Mouse (Mus musculus): ENCODE results near the gene Gpr61.

Gpr61 gene

DNA sequence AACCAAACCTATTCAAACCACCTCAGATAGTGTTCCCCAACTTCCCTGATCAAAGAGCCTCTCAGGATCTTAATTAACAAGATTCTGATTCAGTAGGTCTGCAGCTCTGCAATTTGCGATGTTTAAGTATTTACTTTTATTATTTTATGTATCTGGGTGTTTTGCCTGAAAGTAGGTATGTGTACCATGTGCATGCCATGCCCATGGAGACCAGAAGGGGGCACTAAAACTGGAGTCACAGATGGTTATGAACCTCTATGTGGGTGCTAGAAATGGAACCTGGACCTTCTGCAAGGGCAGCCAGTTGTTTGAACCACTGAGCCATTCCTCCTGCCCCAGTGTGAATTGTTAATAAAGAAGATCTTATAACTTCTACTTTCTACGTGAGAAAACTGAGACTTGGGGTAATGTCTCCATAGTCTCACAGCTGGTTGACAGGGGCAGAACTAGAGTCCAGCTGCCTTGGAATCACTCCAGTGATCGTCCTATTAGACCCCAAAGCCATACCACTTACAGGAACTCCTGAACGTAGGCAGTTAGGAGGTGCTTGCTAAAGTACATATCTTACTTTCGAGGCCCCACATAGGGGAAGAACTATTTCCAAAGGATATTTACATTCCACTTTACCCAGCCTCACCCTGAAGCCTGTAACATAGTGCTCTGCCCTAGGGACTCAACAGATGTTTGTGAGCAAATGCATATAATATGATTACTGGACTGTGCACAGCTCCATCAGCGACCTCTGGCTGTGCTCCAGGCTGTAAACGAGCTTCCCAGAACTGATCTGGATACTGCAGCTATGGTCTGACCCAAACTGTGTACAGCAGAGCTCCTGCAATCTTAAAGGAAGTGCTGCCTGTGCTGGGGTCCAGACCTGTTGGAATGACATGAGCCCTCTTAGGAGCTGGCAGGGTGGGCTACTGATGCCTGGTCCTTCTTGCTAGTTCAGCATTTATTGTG lies 24.4 kb upstream of the Gpr61 start:
- DNase-seq, result no peak

DNA sequence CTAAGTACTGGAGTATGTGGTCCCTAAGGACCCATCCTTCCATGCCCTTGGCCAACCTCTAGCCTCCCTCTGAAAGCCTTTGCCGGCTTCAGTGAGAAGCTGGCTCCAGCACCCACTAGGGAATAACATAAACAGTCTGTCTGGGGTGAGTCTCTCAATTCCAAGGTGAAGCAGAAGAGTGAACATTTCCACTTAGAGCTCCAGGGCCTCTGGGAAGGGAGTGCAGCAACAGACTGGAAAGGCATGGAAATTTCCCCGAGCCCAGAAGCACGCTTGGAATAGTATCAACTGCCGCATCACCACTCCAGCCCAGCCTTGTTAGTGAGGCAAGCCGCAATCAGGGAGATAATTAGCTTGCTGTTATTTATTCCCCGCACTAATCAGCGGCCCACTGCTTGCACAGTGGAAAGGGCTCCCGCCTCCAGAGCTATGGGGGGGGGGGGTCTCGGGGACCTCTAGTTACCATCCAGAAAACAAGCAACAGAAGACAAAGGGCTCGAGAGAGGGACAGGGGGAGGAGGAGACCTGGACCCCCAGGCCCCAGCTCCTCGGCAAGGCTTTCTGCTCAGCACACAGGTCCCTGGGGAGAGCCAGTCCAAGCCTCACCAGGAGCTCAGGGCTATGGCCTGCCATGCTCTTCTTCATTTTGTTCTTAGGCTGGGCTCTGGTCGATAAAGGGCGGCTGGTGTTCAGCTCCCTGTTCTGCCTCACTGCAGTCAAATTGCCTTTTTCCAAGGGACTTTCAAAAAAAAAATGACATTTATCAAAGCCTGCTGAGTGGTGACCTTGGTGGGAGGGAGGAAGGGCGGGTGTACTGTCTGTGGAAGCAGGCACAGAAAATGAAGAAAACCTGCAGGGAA lies 20.2 kb upstream of the Gpr61 start:
- peak; percentile 48 to 52 for DNase-seq

DNA sequence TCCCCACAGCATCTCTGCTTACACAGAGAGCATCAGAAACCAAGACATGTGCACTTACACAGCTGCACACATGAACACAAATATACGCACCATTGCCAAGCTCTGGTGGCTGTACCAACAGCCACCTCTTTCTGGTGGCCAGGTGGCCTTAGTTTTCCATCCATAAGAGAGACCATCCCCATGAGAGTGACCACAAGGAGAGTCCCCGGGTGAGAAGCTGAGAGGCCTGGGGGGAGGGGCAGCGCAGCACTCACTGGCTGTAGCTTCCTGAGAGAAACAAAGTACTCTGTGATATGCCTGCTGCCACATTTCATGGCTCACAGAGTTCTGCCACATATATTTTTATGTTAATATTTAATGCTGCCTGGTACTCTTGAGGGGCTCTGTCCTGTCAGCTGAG lies 14.5 kb upstream of the Gpr61 start:
- no peak for DNase-seq

DNA sequence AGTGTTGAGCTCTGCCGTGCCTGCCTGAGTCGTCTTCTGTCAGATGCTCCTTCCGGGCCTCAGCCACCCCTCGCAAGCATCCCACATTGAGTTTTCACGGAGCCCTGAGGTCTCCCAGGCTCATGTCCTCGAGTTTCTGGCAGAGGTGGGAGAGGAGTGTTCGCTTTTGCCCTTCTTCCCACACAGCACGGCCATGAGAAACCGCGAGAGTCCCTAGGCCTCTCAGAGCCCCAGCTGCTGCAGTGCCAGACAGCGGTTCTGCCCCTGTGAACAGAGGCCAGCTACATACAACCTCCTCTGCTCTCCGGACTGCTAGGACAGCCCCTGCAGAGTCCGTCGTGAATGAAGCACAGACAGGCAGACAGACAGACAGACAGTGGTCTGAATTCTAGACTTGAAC lies 12.8 kb upstream of the Gpr61 start:
- no peak for DNase-seq

DNA sequence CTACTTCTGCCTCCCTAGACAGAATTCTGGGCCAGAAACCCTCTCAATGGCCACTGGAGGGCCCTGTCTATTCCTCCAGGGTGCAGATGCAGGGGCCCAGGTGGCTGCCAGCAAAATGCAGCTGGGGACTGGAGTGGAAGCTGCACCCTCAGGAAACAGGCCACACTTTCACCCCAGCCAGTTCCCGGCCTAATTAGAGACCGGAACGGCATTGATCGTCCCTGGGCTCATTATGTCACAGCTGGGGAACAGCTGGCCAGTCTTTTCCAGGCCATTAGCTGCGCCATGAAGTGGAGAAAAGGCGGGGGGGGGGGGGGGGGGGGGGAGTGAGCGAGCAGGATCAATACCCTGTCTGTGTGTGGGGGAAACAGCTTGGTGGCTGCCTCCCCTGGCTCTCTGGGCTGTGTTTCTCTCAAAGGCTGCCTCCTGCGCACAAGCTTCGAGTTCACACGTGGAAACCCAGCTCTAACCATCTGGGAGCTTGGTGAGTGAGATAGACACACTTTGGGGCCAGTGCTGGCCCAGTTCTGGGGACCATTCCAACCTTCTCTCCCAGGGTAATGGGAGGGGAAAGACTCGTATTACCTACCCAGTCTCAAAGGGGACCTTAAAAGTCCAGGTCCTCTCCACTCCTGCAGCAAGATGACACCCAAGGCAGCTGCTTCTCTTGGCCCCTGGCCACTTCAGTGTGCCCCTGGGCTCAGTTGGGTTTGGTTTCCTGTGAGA lies 12.0 kb upstream of the Gpr61 start:
- DNase-seq, result no peak

DNA sequence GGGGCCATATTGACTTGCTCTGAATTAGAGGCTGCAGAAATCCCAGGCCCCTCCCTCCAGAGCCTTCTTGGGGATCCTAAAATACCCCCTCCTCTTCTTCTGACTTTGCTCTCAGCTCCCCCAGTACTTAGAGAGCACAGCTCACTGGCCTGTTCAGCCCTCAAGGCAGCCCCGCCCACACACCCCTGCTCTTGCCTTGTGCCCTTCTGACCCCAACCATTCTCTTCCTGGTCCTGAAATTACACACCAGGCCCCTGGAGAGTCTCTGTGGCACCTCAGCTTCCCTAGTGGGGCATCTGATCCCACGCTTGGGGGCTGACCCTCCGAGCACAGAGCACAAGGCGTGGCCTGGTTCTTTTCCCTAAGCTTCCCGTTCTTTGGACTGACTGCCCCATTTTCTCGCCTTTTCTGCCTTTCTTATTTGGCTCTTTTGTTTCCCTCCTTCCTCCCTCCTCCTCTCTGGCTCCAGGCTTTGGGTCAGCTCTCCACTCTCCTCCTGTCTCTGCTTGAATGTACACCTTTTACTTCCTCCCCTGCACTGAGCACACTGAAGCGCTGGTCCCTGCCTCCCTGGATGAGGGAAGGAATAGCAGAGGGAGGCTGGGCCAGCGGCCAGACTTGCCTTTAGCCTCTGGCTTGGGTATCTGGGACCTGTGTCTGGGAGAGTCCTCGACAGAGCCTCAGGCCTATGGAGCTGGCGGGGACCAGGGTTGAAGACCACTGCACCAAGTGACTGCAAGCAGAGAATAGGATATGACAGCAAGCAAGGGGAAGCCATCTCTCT lies 11.0 kb upstream of the Gpr61 start:
- no peak for DNase-seq

DNA sequence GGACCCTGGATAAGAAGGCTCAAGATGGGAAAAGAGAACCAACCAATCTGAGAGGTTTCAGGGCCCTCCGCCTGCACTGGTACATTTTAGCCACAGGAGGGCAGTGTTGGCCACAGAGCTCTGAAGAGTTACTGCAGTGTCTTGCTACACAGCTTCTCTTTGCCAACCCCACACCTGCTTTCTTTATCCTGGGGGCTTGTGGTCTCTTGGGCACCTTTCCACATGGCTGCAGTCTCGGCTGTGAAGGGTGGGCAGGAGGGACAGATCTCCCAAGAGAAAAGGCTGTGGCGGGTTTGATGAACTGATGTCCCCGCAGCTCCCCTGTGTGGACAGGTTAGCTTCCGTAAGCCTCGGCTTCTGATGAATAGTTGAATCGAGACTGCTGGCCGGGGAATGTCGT lies 10.1 kb upstream of the Gpr61 start:
- DNase-seq, result peak; percentile 82 to 88

DNA sequence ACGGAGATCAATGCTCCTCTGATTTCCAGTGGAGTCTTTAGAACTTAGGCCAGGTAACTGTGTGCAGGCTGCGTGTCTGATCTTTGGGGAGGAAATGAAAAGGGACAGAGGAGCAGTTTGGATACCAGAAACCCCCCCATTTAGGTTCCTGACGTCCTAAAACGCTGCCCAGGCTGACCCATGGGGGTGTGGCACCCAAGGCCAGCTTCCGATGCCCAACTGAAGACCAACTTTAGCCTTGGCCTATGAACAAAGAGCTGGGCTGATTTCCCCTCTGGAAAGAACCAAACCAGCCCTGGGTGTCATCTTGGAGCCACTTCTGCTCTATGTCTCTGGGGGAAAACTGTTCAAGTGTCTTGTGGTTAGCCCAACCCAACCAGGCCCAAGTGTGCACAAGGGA lies 9.4 kb upstream of the Gpr61 start:
- no peak for DNase-seq

DNA sequence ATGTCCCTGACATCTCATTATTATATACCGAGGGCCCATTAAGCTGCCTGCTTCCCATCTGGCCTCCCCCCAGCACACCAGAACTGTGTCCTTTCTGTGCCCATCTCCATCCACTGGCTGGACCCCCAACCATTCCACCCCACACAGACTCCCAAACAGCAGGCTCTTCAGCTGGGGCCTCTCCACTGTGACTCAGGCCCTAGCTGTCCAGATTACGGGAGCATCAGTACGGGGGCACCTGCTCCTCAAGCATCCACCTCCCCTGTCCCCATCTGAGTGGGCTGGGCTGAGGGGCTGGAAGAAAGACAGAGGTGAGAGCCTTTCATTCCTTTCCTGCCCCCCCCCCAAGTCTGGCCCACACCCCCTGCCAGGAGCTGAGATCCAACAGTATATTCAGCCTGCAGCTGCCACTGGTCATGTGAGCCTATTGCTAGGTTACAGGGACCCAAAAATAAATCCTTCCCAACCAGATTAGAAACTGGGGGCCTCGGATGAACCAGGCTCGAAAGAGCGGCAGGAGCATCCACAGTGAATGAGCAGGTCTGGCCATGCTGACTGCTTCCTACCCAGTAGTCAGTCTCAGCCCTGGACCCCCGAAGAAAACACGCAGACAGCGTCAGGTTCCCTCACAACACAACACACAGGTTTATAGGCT lies 3.8 kb upstream of the Gpr61 start:
- no peak for DNase-seq

DNA sequence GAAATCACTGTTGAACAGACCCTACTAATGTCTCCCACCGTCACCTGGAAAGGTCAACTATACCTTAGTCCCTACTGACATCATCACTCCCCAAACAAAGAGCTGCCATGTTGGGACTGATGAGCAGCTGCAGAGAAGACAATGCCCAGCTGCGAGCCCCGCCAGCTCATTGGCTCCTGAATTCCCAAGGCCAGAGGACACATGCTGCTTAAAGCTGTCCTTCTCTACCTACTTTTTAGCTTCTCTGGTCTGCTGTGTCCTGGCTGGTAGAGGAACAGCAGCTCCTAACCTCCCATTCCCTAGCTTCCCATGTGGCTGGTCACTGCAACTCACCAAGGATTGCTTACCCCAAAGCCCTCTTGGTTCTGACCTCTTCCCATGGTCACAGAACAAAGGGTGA lies 2.4 kb downstream of the Gpr61 start:
- no peak for DNase-seq

DNA sequence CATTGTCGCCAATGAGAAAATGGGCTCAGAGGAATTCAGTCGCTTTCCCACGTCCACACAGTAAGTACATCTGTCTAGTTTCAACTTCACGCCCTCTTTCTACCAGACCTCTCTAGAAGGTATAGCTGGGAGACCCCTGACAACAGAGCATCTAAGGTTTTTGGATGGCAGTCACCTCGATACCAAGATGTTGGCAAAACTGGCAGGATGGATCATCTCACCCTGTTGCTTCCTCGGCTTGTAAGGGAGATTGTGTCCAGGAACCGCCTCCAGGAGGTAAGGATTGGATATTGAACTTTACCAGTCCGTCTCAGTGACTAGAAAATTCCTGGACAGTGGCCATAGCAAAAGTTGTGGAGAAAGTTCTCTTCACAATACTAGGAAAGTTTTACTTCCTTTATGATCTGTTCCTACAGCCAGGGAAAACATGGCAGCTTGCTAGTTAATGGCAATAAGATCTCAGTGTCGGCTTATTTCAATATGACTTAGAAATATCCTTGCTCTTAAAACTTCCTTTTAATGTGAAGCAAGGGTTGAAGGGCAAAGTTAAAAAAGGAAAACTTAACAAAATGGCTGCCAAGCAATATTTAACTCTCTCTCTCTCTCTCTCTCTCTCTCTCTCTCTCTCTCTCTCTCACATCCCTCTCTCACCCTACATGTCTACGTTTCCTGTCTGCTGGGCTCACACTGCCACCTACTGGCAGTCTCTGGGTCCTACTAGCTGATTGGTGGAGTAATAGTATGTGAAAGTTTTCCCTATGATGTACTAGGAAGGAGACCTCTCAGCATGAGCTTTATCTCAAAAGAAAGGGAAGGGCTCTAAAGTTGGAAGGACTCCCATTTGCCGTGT lies 7.1 kb downstream of the Gpr61 start:
- peak; percentile 87 to 91 for DNase-seq

DNA sequence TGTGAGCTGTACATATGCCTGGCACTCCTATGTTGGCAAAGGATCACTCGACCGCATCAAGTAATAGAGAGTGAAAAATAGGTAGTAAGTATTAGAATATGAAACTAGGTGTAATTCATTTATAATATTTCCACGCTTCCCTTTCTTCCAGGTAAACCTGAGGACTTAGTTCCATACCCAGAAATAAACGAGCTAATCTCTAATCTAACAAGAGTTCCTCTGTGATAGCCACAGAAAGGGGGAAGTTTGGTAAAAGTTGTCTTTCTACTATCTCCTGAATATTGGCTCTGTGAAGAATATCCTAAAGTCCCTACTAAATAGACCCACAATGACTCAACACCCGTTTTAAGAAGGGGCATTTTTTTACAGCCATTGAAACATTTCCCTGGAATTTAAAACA lies 8.0 kb downstream of the Gpr61 start:
- DNase-seq, result no peak

DNA sequence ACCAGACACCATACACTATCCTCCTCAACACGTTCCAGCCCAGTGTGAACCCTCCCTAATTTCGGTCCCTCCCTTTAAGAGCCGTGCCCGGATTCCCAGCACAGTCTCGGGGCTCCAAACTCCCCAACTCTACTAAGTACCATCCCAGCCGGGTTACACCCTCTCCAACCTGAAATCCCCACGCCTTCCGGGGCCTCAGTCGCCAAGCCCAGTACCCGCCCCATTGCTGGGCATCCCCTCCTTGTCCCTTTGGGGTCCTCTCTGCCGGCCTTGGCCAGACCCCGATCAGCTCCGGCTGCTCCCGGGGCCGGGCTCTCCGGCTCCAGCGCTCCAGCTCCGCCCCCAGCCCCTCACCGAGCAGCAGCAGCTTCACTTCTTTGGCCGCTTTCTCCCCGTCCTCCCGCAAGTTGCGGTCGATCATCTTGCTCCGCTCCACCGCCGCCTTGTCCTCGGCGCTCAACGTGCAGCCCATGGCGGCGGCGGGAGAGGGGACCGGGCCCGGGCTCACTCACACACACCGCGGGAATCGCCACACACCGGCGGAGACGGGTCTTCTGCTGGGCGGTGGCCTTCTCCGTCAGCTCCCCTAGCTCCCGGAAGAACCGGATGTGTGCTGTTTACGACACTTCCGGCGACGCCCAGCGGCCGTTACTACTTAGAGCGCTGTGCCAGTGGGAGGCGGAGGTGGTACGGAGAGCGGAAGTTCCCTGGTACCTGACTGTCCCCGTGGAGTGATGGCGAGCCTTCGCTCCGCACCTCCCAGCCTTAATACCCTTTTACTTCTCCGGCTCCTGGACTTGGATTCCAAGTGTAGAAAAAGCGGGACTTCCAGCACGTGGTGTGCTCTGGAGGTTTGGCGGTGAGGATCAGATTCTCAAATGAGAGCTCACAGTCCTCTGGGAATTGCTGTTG lies 8.9 kb downstream of the Gpr61 start, which contains the start of gene Gnai3:
Gene Gnai3 (minus strand): TSS at position 613 of the 912 bp plus-strand sequence.
- peak; percentile 88 for DNase-seq

DNA sequence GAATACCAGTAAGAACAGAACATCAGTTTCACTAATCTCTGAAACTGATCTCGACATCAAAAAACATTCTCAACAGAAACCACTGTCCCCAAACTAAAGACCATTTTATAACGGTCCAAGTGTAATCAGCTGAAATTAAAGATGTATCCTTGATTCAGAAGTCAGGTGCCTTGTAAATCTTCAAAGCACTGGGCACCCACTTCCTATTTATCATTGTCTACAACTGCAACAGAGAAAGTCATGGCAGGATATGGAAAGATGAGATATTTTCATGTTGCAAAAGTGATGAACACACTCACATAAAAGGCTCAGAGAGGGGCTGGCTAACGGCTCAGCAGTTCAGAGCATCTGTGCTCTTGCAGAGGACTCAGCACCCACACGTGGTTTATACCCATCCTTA lies 13.9 kb downstream of the Gpr61 start:
- DNase-seq, result no peak

DNA sequence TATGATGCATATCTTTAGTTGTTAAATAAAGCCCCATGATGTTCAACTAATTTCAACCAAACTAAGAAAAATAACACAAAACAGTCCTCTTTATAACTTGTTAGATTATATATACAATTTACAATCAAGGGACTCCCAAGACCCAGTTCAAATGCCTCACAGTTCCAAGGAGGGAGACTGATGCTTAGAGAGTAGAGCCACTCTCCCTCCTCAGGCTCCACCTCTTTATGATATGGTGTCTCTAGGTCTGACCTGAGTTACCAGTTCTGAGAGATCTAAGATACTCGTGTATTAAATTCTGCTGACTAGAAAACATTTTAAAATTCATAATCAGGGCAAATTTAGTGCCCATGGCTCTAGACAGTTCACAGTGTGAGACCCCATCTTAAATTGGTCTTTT lies 15.6 kb downstream of the Gpr61 start:
- no peak for DNase-seq

DNA sequence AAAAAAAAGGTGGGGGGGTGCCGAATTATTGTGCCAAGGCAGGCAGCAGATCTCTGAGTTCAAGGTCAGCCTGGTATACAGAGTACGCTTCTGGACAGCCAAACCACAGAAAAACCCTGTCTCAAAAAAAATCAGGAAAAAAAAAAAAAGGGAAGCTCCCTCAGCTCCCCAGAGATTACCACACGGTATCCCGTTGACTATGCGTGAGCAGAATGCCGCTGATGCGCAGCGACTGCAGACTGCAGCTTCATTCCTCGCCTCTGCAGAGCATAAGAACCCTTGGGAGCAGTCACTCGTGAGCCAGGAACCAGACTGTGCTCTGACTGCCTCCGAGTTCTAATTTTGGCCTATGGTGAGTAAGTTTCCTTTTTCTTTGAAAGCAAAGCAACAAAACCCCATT lies 20.0 kb downstream of the Gpr61 start:
- no peak for DNase-seq

DNA sequence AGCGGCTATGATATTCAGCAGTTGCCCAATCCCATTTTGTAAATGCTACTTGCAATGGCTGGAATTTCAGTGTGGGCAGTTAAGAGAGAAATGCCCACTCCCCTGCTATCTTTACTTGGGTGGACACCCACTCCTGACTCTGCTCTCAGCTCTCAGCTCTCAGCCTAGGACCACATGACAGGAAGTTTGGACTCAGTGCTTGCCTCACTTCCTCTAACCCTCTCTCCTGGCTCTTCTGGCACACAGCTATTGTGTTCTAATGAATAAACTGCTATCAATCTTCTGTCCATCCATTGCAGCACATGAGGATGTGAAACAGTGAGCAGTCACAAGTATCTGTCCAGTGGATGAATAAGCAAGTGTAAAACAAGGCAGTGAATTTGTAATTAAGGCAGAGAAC lies 22.2 kb downstream of the Gpr61 start:
- no peak for DNase-seq

DNA sequence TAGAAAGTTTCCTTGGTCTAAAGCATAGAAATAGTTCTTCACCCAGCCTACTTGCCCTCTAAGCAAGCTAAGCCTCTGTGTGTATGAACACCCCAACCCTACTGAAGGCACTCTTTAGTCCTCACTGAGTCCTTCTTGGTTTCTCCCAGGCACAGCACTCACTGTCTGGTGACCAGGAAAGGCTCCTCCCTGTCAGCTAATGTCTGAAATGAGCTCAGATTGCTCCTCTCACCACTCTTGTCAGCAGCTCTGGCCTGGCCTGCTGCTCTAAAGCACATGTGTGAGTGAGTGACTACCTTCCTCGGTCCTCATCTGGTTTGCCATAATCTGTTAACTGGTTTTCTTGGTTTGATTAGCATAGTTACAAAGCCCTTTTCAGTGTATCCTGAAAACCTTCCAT lies 22.9 kb downstream of the Gpr61 start:
- no peak for DNase-seq

DNA sequence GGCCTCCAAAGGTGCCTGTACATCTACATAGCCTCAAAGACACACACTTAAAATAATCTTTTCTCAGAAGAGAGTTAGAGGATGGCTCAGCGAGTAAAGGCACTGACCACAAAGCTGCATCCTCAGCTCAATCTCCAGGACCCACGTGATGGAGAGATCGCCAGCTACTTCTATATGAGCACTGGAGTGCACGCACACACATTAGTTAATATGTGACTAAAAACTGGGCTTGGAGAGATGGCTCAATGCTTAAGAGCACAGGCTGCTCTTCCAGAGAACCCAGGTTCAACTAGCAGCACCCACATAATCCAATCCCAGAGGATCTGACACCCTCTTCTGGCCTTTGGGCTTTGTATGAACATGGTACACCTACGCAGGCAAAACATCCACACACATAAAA lies 23.5 kb downstream of the Gpr61 start:
- no peak for DNase-seq

DNA sequence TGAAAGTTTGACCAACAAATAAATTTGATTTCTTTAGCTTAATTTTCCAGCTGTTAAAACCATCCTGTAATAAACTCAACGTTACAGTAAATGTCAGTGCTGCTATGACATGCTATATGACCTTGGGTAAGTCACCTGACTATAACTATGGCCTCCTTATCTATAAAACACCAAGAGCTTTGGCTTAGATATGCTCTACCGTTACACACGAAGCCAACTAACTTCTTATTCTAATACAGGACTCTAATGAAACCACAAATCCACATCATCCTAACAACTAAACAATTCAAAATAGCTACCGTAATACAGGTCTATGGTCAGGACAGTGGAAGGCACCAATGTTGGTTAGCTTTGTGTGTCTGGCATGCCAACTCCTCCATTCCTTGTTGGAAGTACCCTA lies 24.9 kb downstream of the Gpr61 start:
- DNase-seq, result no peak
